Mouse (Mus musculus): ENCODE results near the gene 5330417H12Rik.

DNA sequence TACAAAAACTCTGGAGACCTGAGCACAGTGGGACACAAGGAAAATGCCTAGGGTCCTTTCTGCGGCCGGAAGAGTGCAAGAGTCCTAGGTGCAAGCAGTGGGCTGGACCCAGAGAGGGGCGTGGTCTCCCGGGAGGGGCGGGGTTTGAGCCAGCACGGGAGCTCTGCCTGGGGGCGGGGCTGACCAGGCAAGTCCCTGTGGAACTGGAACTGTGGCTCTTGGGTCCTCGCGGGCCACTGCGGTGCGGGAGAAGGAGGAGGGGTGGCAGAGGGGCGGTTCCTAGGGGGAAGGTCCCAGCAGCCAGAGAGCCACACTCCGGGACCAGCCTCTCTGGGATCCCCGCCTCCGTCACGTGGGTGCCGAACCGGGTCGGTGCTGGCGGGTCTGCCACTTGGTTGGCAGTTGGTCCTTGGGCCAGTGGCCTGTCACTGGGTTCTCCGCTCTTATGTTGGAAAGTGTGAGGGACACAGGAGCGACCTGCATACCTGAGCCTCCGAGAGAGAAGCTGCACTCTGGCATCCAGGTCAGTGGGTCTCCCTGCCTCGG, 30.0 kb downstream of the 5330417H12Rik start, which contains the start of gene Ppfibp2:
- TF ChIP-seq POLR2A (IDR thresholded peaks at IDR 0.05; ENCODE audit: extremely low read depth, insufficient read depth, low read length) = peak; percentile 93
- no peak for TF ChIP-seq CTCF (IDR thresholded peaks at IDR 0.05; ENCODE audit: low read depth, low read length)

Data from liver, adult 2 months (tissue).